Mouse (Mus musculus) limb, embryonic 14.5 days (tissue): ENCODE results near the gene Abcc8. TPM values are rescaled to one million over a fixed set of nuclear protein-coding genes. Genes with fewer than 3 reads are reported as not detected.

Source experiments
- ATAC-seq: fragments of 200-750 bp; cut with Nextera tagmentation; 2 replicates; pipeline ENCODE4 v1.8.0; 2017; ENCODE audit warnings: low read depth, moderate number of reproducible peaks, moderate TSS enrichment; ENCODE audit not compliant: low FRiP score
- DNase-seq: peaks from one replicate; pipeline ENCODE4 v3.0.0-alpha.2; 2015; ENCODE audit warnings: low spot score
- H3K27ac ChIP-seq: fragments of 300-500 bp; sonication (generic); replicated peaks from 2 replicates; pipeline ENCODE4 v1.5.1; 2014; ENCODE audit warnings: low read depth, mild to moderate bottlenecking, low read length, moderate library complexity, mixed read lengths
- H3K27me3 ChIP-seq: fragments of 300-500 bp; sonication (generic); 2 replicates; pipeline ENCODE4 v1.6.1; 2014; ENCODE audit warnings: low read length, mixed read lengths; ENCODE audit not compliant: control insufficient read depth, insufficient read depth
- H3K36me3 ChIP-seq: fragments of 300-500 bp; sonication (generic); 2 replicates; pipeline ENCODE4 v1.6.1; 2014; ENCODE audit warnings: mild to moderate bottlenecking, low read length, moderate library complexity, mixed read lengths; ENCODE audit not compliant: control insufficient read depth, insufficient read depth
- H3K4me1 ChIP-seq: fragments of 300-500 bp; sonication (generic); 2 replicates; pipeline ENCODE4 v1.6.1; 2014; ENCODE audit warnings: antibody characterized with exemption, low read length, mixed read lengths; ENCODE audit not compliant: control insufficient read depth, insufficient read depth
- H3K4me2 ChIP-seq: fragments of 300-500 bp; sonication (generic); replicated peaks from 2 replicates; pipeline ENCODE4 v1.6.1; 2014; ENCODE audit warnings: low read depth, mild to moderate bottlenecking, low read length, moderate library complexity; ENCODE audit not compliant: severe bottlenecking
- H3K4me3 ChIP-seq: fragments of 300-500 bp; sonication (generic); replicated peaks from 2 replicates; pipeline ENCODE4 v1.5.1; 2014; ENCODE audit warnings: low read length
- H3K9ac ChIP-seq: fragments of 300-500 bp; sonication (generic); 2 replicates; pipeline ENCODE4 v1.6.1; 2014; ENCODE audit warnings: mild to moderate bottlenecking, low read depth, low read length, moderate library complexity; ENCODE audit not compliant: severe bottlenecking
- H3K9me3 ChIP-seq: fragments of 300-500 bp; sonication (generic); 2 replicates; pipeline ENCODE4 v1.6.1; 2016; ENCODE audit warnings: low read length; ENCODE audit not compliant: control insufficient read depth
- POLR2A ChIP-seq: fragments of 200-500 bp; IDR thresholded peaks from 2 replicates; pipeline ENCODE4 v1.8.0; 2012; ENCODE audit warnings: inconsistent platforms, mild to moderate bottlenecking, moderate library complexity, borderline replicate concordance; ENCODE audit not compliant: insufficient read depth, insufficient read length; ENCODE audit errors: extremely low read depth
- WGBS: fragments of 180-500 bp; shearing (Covaris S2); extraction: QIAGEN DNeasy Blood & Tissue Kit; methylation state at CpG from one replicate; pipeline ENCODE4 v1.1.7; 2014; 5-methylcytosine and 5-hydroxymethylcytosine counted together
- polyA plus RNA-seq, 2 experiments: library from polyadenylated mRNA; depleted of rRNA in 1 of 2; stranded (reverse) in 1 of 2; unstranded in 1 of 2; fragments of >200 nt; fragmentation: Nextera tagmentation in 1 of 2; extraction: Ambion mirVana in 1 of 2; gene quantifications; 2 replicates each; pipeline versions ENCODE4 v1.2.1 to v1.2.3; 2012 to 2014

Abcc8 gene
- polyA plus RNA-seq, 2 experiments = 1.5 to 2.6 TPM

DNA sequence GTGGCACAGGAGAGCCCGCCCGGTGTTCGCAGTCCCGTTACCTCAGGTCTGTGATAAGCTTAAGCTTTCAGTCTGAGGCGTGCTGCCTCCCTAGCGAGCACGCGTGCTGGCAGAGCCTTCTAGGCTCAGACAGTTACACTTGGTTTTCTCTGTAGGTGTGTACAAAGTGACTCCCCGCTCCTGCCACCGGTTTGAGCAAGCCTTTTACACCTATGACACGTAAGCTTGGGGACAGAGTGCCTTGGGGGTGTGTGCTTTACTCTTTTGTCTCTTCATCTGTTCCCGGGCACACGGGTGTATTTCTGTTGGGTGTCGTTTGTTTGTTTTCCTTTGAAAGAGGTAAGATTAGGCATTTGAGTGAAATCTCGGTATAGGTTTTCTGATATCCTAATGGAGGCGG, 118.2 kb downstream of the Abcc8 start:
- Histone ChIP-seq H3K36me3 (peaks cover 74% of the 10 kb centered on the region), H3K9ac (no peak overlapping the region), H3K9me3 (no peaks in the 10 kb centered on the region), H3K27me3 (no peaks in the 10 kb centered on the region), H3K4me3 (no peak overlapping the region), H3K4me1 (no peaks in the 10 kb centered on the region), H3K27ac (no peak overlapping the region), H3K4me2 (no peak overlapping the region)
- 97% methylated on average over 16 of the region's 16 CpGs for WGBS
- no peak for ATAC-seq
- TF ChIP-seq POLR2A = no peak
- no peak for DNase-seq

DNA sequence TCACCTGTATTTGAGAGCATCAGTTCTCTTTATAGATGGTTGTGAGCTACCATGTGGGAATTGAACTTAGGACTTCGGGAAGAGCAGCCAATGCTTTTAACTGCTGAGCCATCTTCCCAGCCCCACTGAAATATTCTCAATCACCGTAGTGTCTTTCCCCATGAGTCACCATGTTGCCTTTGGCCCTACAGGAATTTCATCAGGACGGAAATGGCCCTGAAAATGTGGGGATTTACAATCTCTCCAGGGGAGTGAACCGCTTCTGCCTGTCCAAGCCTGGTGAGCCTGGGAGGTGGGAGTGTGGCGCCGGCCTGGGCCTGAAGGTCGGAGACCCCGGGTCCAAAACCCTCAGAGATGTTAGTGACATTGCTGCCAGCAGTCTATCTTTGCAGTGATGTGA, 119.1 kb downstream of the Abcc8 start:
- DNase-seq = no peak
- Histone ChIP-seq H3K27me3 (no peaks in the 10 kb centered on the region), H3K9ac (no peak overlapping the region), H3K4me2 (no peak overlapping the region), H3K9me3 (no peaks in the 10 kb centered on the region), H3K27ac (no peak overlapping the region), H3K36me3 (peaks cover 72% of the 10 kb centered on the region), H3K4me3 (no peak overlapping the region), H3K4me1 (no peaks in the 10 kb centered on the region)
- TF ChIP-seq POLR2A = no peak
- no peak for ATAC-seq
- WGBS = 92% methylated on average over 8 of the region's 8 CpGs

DNA sequence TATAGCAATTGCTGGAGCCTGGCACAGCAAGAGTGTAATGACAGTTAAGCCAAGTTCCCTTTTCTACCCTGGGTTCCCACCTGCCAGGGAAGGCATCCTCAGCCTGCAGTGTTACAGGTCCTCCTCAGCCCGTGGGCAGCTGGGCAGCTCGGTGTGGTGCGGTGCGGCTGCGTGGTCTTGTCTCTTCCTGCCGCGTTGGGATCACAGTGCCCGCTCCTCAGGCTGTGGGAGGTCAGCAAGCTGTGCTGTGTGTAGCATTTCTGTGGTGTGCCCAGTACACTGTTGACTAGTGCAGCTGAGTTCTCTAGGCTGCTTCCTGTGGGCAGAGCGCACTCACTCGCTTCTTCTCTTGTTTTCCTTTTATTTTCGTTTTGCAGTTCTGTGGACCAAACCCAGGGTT, 121.0 kb downstream of the Abcc8 start:
- H3K4me2 ChIP-seq = no peak overlapping the region
- ATAC-seq = no peak
- DNase-seq = no peak
- H3K9ac ChIP-seq = no peak overlapping the region
- 97% methylated on average over 11 of the region's 11 CpGs for WGBS
- no peaks in the 10 kb centered on the region for H3K4me1 ChIP-seq
- no peak for TF ChIP-seq POLR2A
- no peaks in the 10 kb centered on the region for H3K9me3 ChIP-seq
- H3K36me3 ChIP-seq = peaks cover 78% of the 10 kb centered on the region
- no peak overlapping the region for H3K4me3 ChIP-seq
- H3K27me3 ChIP-seq = no peaks in the 10 kb centered on the region
- no peak overlapping the region for H3K27ac ChIP-seq

Other genes starting within 250 kb of the Abcc8 start
- gene Abcc6, start 149.7 kb downstream of the Abcc8 start, polyA plus RNA-seq (2012; rRNA removed) = 1.2 and 2.2 TPM in 2 replicates
- gene Abcc6, start 149.7 kb downstream of the Abcc8 start, polyA plus RNA-seq (2014; fragmentation: Nextera tagmentation; extraction: Ambion mirVana) = 0.18 and 0.30 TPM in 2 replicates
- gene Nomo1, start 146.3 kb downstream of the Abcc8 start, polyA plus RNA-seq (2012; rRNA removed) = 38.8 and 39.5 TPM in 2 replicates
- gene Nomo1, start 146.3 kb downstream of the Abcc8 start, polyA plus RNA-seq (2014; fragmentation: Nextera tagmentation; extraction: Ambion mirVana) = 21.2 and 22.1 TPM in 2 replicates
- gene Kcnj11, start 79.3 kb downstream of the Abcc8 start, polyA plus RNA-seq (2012; rRNA removed) = 2.6 and 4.7 TPM in 2 replicates
- gene Kcnj11, start 79.3 kb downstream of the Abcc8 start, polyA plus RNA-seq (2014; fragmentation: Nextera tagmentation; extraction: Ambion mirVana) = 0.28 and 0.41 TPM in 2 replicates
- gene Ush1c, start 58.5 kb upstream of the Abcc8 start, polyA plus RNA-seq (2012; rRNA removed) = 0.18 and 0.19 TPM in 2 replicates
- gene Ush1c, start 58.5 kb upstream of the Abcc8 start, polyA plus RNA-seq (2014; fragmentation: Nextera tagmentation; extraction: Ambion mirVana) = 0.12 and 0.18 TPM in 2 replicates
- gene Otog, start 61.0 kb upstream of the Abcc8 start, polyA plus RNA-seq (2012; rRNA removed) = 2.3 and 3.3 TPM in 2 replicates
- 0.63 and 0.79 TPM in 2 replicates for gene Otog, start 61.0 kb upstream of the Abcc8 start, polyA plus RNA-seq (2014; fragmentation: Nextera tagmentation; extraction: Ambion mirVana)
- gene Myod1, start 196.4 kb upstream of the Abcc8 start, polyA plus RNA-seq (2012; rRNA removed) = 80.4 and 111 TPM in 2 replicates
- gene Myod1, start 196.4 kb upstream of the Abcc8 start, polyA plus RNA-seq (2014; fragmentation: Nextera tagmentation; extraction: Ambion mirVana) = 42.4 and 48.0 TPM in 2 replicates
- gene Kcnc1, start 216.5 kb upstream of the Abcc8 start, polyA plus RNA-seq (2012; rRNA removed) = 0.28 and 0.40 TPM in 2 replicates
- gene Kcnc1, start 216.5 kb upstream of the Abcc8 start, polyA plus RNA-seq (2014; fragmentation: Nextera tagmentation; extraction: Ambion mirVana) = 0.07 and 0.11 TPM in 2 replicates